Mouse (Mus musculus): Measurements from ENCODE around the gene Clic5. TPM values are rescaled to one million over a fixed set of nuclear protein-coding genes. Genes with fewer than 3 reads are reported as not detected.

Clic5 gene
- polyA plus RNA-seq, 1 experiment from 2014 or later = 0.16 TPM

DNA sequence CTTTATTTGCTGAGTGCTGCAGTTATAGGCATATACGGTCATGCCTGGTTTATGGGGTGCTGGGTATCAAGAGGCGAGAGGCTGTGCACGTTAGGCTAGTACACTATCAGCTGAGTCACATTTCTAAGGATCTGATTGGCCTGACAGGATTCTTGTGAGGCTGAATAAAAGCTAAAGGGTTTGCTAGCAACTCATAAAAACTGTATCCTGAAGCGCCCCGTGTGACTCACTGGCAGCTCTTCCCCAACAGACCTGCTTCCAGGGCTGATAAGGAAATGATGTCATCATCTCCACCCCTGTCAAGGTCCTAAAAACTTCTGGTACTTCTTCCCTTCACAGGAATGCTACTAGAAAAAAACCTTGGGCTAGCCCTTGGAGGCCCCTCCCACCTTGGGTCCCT lies 14.6 kb downstream of the Clic5 start:
- Histone ChIP-seq H3K4me2 (replicated peaks) (no peak overlapping the region), H3K9ac (no peak overlapping the region), H3K27me3 (replicated peaks) (no peaks in the 10 kb centered on the region), H3K9me3 (no peaks in the 10 kb centered on the region), H3K27ac (no peak overlapping the region), H3K4me3 (no peak overlapping the region), H3K4me1 (no peaks in the 10 kb centered on the region), H3K36me3 (no peaks in the 10 kb centered on the region)
- no peak for ATAC-seq (ENCODE audit: low FRiP score, low read depth)
- 88% methylated on average over 5 of the region's 5 CpGs for WGBS

DNA sequence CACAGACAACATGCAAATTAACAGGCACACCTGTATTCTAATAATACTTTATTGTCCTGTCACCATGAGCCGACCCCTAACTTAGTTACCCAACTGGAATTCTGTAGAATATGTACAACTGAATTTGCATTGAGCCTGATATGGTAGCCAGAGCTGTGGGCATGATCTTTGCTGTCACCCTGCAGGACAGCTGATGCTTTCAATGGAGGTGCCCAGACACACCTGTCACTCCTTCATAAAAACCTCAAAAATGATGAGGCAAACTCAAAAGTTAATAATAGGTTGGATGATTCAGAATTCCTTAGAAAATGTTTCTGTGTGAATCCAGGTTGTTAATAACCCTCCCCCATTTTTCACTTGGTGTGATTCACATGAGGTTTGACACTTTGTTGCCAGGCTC lies 16.4 kb downstream of the Clic5 start:
- Histone ChIP-seq H3K27me3 (replicated peaks) (no peaks in the 10 kb centered on the region), H3K4me1 (no peaks in the 10 kb centered on the region), H3K4me3 (no peak overlapping the region), H3K27ac (no peak overlapping the region), H3K4me2 (replicated peaks) (no peak overlapping the region), H3K36me3 (no peaks in the 10 kb centered on the region), H3K9ac (no peak overlapping the region), H3K9me3 (no peaks in the 10 kb centered on the region)
- WGBS = 92% methylated on average over 1 of the region's 1 CpGs
- ATAC-seq (ENCODE audit: low FRiP score, low read depth) = no peak

DNA sequence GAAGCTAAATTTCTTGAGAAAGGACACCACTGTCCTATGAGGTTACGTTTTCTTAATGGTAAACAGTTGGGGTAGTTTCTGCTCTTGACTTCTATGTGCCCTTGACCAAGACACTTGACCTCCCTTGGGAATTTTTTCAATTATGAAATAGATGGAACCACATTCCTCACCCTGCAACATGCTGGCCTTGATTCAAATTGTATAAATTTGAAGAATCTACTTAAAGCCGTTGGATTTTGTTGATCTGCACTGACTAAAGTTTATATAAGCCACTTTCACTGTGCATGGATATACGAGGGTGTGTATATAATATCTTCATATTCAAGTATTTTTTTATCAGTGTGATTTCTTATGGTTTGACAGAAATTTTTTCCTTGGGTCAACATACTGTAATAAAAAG lies 17.2 kb downstream of the Clic5 start:
- no peak for ATAC-seq (ENCODE audit: low FRiP score, low read depth)
- Histone ChIP-seq H3K4me3 (no peak overlapping the region), H3K4me2 (replicated peaks) (no peak overlapping the region), H3K9ac (no peak overlapping the region), H3K27me3 (replicated peaks) (no peaks in the 10 kb centered on the region), H3K9me3 (no peaks in the 10 kb centered on the region), H3K4me1 (no peaks in the 10 kb centered on the region), H3K36me3 (no peaks in the 10 kb centered on the region), H3K27ac (no peak overlapping the region)
- 83% methylated on average over 3 of the region's 3 CpGs for WGBS

DNA sequence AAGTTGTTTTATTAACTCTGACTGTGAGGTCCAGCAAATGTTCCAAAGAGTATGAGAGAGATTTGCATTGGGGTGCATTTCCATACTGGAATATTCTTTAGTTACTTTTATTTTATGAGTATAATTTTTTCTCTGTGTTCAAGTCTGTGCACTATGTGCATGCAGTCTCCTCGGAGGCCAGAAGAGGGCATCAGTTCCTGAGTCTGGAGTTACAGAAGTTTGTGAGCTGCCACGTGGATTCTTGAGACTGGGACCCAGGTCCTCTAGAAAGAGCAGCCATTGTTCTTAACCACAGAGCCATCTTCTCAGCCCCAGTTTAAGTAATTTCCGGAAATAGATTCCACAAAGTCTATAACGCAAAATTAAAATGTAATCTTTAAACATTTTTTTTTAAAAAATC lies 20.5 kb downstream of the Clic5 start:
- 80% methylated on average over 4 of the region's 4 CpGs for WGBS
- H3K36me3 ChIP-seq = no peaks in the 10 kb centered on the region
- no peak overlapping the region for H3K4me2 ChIP-seq (replicated peaks)
- H3K9ac ChIP-seq = no peak overlapping the region
- H3K4me1 ChIP-seq = no peaks in the 10 kb centered on the region
- no peak overlapping the region for H3K4me3 ChIP-seq
- H3K9me3 ChIP-seq = no peaks in the 10 kb centered on the region
- H3K27me3 ChIP-seq (replicated peaks) = no peaks in the 10 kb centered on the region
- ATAC-seq (ENCODE audit: low FRiP score, low read depth) = no peak
- H3K27ac ChIP-seq = no peak overlapping the region

DNA sequence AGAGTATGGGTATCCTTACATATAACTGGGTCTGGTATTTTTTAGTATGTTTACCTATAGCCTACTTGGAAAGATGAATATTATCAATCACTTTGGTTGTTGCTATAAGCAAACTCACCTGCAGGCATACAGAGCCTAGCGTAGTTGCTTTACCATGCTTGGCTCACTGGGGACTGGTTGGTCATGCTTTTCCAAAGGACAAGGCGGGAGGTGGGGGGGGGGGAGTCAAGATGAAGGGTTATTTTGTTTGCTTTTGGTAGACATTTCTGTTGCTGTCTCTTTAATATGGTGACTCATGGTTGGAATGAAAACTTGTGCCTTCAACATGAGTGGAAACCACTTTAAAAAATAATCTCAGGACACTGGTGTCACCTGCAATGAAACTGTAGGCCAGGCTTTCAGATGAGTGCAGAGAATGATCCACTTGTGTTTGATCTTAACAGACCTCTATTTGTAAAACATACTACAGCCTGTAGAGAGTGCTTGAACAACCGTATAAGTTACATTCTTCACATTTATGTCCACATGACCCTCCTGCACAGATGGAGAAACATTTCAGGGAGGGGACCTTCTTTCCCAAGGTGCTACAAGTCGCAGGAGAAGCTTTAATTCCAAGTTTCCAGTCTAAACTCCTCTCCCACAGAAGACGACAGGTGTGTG lies 24.7 kb downstream of the Clic5 start:
- 89% methylated on average over 5 of the region's 5 CpGs for WGBS
- no peak for ATAC-seq (ENCODE audit: low FRiP score, low read depth)
- Histone ChIP-seq H3K4me3 (no peak overlapping the region), H3K36me3 (no peaks in the 10 kb centered on the region), H3K4me2 (replicated peaks) (no peak overlapping the region), H3K4me1 (no peaks in the 10 kb centered on the region), H3K27ac (no peak overlapping the region), H3K27me3 (replicated peaks) (no peaks in the 10 kb centered on the region), H3K9me3 (no peaks in the 10 kb centered on the region), H3K9ac (no peak overlapping the region)

DNA sequence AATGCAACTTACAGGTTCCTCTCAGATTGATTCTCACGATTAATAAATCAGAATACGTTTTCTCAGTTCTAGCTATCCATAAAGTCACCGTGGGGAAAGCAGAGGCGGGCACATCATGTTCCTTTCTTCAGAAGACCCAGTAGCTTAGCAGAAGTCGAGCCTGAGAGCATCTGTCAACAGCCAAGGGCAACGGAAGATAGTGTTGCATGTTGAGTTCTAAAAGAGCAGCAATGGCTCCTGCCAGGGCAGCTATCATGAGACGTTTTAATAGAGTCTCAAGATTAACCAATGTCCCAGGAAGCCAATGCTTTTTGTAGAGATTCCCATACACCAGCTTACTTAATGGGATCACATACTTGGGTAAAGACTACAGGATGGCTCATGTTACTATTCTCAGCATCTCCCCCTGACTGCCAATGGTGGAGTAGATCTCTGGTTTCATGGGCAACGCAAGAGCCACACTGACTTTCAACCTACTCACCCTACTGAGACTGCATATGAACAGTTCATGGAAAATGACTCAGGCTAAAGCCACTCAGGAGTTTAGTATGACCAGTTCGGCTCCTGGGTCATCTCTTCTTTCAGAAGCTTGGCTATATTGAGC lies 26.9 kb downstream of the Clic5 start:
- no peak overlapping the region for H3K27ac ChIP-seq
- no peaks in the 10 kb centered on the region for H3K9me3 ChIP-seq
- no peak for ATAC-seq (ENCODE audit: low FRiP score, low read depth)
- no peak overlapping the region for H3K9ac ChIP-seq
- no peak overlapping the region for H3K4me3 ChIP-seq
- H3K27me3 ChIP-seq (replicated peaks) = no peaks in the 10 kb centered on the region
- no peak overlapping the region for H3K4me2 ChIP-seq (replicated peaks)
- 93% methylated on average over 9 of the region's 9 CpGs for WGBS
- no peaks in the 10 kb centered on the region for H3K36me3 ChIP-seq
- no peaks in the 10 kb centered on the region for H3K4me1 ChIP-seq

DNA sequence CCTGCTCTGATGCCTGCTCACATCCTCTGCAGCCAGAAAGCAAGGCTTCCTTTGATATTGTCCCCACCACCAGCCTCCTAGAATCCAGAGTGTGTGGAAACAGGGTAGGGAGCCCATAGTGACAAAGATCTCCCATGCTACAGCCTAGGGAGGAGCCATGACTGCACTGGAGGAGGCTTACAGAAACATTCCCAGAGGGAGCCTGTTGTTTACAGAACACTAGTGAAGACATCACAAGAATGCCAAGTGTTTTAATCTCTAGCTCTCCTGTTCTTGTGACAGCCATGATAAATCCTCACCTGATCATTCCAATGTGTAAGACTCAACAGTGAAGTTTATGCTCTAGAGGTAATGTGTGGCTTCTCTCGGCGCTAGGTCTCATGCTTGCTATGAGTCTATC lies 28.8 kb downstream of the Clic5 start:
- H3K27me3 ChIP-seq (replicated peaks) = no peaks in the 10 kb centered on the region
- no peaks in the 10 kb centered on the region for H3K36me3 ChIP-seq
- no peak for ATAC-seq (ENCODE audit: low FRiP score, low read depth)
- H3K9ac ChIP-seq = no peak overlapping the region
- no peaks in the 10 kb centered on the region for H3K4me1 ChIP-seq
- H3K27ac ChIP-seq = no peak overlapping the region
- 86% methylated on average over 2 of the region's 2 CpGs for WGBS
- H3K9me3 ChIP-seq = no peaks in the 10 kb centered on the region
- no peak overlapping the region for H3K4me3 ChIP-seq
- H3K4me2 ChIP-seq (replicated peaks) = no peak overlapping the region

DNA sequence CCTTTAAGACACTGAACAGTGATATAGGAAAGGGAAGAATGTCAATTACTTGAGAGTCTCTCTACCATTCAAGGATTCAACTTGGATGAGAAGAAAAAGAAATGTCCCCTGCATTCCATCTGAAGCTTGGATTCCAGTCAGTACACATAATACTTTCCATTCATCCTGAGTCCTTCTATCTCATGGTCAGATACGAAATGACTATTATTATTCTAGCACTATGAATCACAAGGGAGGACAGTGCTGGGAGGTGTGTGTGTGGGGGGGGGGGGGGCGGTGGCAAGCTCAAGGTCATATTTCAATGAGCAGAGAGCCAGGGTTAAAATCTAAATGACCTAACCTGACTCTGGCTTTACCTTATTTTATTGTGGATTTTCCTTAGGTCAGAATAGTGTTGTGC lies 31.6 kb downstream of the Clic5 start:
- ATAC-seq (ENCODE audit: low FRiP score, low read depth) = no peak
- WGBS = 78% methylated on average over 2 of the region's 2 CpGs
- Histone ChIP-seq H3K4me1 (no peaks in the 10 kb centered on the region), H3K9ac (no peak overlapping the region), H3K9me3 (no peaks in the 10 kb centered on the region), H3K4me2 (replicated peaks) (no peak overlapping the region), H3K4me3 (no peak overlapping the region), H3K27ac (no peak overlapping the region), H3K27me3 (replicated peaks) (no peaks in the 10 kb centered on the region), H3K36me3 (no peaks in the 10 kb centered on the region)

DNA sequence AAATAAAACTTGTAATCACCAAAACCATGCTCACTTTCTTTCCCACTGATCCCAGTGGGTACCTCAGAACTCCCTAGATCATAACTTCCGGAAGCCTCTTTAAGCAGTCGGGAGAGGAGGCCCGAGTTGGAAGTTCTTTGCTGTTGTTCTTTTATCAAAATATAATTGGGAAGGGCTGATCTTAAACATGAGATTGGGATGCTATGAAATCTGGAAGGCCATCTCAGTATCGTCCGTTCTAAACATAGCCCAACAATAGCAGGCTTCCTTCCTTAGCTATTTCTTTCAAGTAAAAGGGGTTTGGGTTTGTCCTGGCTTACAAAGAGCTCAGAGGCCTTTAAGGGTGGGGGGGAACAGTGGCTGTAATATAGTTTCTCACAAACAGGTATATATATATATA lies 40.0 kb downstream of the Clic5 start:
- no peak for ATAC-seq (ENCODE audit: low FRiP score, low read depth)
- Histone ChIP-seq H3K4me2 (replicated peaks) (no peak overlapping the region), H3K4me3 (no peak overlapping the region), H3K27ac (no peak overlapping the region), H3K9me3 (no peaks in the 10 kb centered on the region), H3K36me3 (no peaks in the 10 kb centered on the region), H3K9ac (no peak overlapping the region), H3K4me1 (no peaks in the 10 kb centered on the region), H3K27me3 (replicated peaks) (no peaks in the 10 kb centered on the region)
- 89% methylated on average over 5 of the region's 5 CpGs for WGBS

DNA sequence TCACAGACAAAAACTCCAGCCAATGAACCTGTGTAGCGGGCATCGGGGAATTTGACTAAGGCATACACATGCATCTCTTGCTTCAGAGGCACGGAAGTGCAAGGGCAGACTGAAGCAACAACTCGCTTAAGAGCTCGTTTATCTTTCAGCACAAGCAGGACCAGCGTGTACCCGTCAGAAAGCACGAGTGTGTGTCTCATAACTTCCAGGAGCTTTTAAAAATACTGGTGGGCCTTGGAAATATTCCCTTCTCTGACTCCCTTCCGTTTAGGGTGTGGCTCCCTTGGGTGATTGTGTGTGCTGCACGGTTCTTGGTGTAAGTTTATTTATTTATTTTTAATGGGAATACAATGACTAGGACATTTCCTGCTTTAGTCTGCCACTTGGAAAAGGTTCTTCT lies 41.7 kb downstream of the Clic5 start:
- H3K9me3 ChIP-seq = no peaks in the 10 kb centered on the region
- H3K27ac ChIP-seq = no peak overlapping the region
- no peak overlapping the region for H3K9ac ChIP-seq
- ATAC-seq (ENCODE audit: low FRiP score, low read depth) = no peak
- no peaks in the 10 kb centered on the region for H3K4me1 ChIP-seq
- no peaks in the 10 kb centered on the region for H3K36me3 ChIP-seq
- no peak overlapping the region for H3K4me2 ChIP-seq (replicated peaks)
- 83% methylated on average over 10 of the region's 10 CpGs for WGBS
- H3K4me3 ChIP-seq = no peak overlapping the region
- H3K27me3 ChIP-seq (replicated peaks) = no peaks in the 10 kb centered on the region

DNA sequence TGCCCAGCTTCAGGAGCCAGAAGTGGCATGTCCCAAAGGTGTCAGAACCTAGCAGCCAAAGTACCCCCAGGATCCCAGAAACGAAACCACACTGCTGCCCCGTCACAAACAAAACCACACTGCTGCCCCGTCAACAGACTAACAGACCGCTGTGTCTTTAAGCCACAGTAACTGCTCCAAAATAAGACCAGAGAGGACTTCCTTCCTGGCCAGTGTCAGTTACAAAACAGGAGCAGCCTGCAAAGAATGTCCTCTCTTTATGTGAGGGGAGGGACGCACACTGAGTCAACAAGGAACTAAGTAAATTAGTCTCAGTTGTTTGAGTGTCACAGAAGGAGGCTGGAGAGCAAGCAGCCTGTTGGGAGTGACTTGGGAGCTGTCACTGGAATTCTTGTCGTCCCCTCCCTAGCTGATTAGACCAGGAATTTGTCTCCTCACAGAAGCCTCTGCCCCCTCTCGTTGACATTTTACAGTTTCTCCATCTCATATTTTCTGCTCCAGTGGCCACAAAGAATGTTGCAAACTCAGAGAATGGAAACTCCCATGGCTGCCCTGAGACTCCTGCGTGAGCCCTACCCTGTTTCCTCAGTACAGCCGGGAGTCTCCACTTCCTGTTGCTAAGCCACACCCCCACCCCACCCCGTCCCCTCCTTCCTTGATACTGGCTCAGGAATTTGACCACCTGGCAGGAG lies 50.8 kb downstream of the Clic5 start:
- H3K27me3 ChIP-seq (replicated peaks) = no peaks in the 10 kb centered on the region
- H3K9me3 ChIP-seq = peaks cover 3% of the 10 kb centered on the region; the same call in 1 of the 2 replicates
- H3K4me3 ChIP-seq = no peak overlapping the region
- H3K36me3 ChIP-seq = no peaks in the 10 kb centered on the region
- 22% methylated on average over 10 of the region's 10 CpGs for WGBS
- H3K9ac ChIP-seq = no peak overlapping the region
- ATAC-seq (ENCODE audit: low FRiP score, low read depth) = no peak
- H3K4me2 ChIP-seq (replicated peaks) = peak overlapping the region; percentile 12
- 0 out of 2 replicates have a peak, but pooled peaks cover 5% of the 10 kb centered on the region for H3K4me1 ChIP-seq
- H3K27ac ChIP-seq = no peak overlapping the region

DNA sequence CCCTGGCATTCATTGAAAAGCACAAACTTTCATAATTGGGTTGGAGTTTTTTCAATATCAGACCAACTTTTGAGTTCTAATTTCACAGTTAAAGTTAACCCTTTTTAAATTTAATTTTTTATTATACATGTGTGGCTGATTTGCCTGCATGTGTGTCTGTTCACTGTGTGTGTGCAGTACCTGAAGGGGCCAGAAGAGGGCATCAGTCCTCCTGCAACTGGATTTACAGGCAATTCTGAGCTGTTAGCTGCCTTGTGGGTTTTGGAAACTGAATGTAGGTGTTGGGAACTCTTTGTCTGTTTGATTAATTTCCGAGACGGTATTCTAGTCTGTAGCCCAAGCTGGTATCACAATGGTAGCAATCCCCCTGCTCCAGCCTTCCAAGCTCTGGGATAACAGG lies 52.4 kb downstream of the Clic5 start:
- Histone ChIP-seq H3K27ac (no peak overlapping the region), H3K27me3 (replicated peaks) (no peaks in the 10 kb centered on the region), H3K36me3 (no peaks in the 10 kb centered on the region), H3K9ac (no peak overlapping the region), H3K9me3 (peaks cover 3% of the 10 kb centered on the region; the same call in 1 of the 2 replicates), H3K4me2 (replicated peaks) (no peak overlapping the region), H3K4me1 (0 out of 2 replicates have a peak, but pooled peaks cover 5% of the 10 kb centered on the region), H3K4me3 (no peak overlapping the region)
- WGBS = 97% methylated on average over 2 of the region's 2 CpGs
- ATAC-seq (ENCODE audit: low FRiP score, low read depth) = no peak

Measured in neural tube, embryonic 12.5 days (tissue).